Mouse (Mus musculus) layer of hippocampus, adult 2 months (tissue): ENCODE measurements around the gene Asna1. TPM values are rescaled to one million over a fixed set of nuclear protein-coding genes. Genes with fewer than 3 reads are reported as not detected.
A peak's percentile ranks its signal among the peaks of the same experiment; 100 is the strongest.

Experiments
- DNase-seq, 2 experiments: peaks; one replicate each; pipeline ENCODE4 v3.0.0; 2022; ENCODE audit warnings: low spot score in 2 of 2
- H3K27ac ChIP-seq: fragments of 200-600 bp; 2 replicates; pipeline ENCODE4 v1.8.1; 2022
- H3K4me3 ChIP-seq: fragments of 200-600 bp; 2 replicates; pipeline ENCODE4 v1.8.1; 2022; ENCODE audit warnings: mild to moderate bottlenecking
- CTCF ChIP-seq: fragments of 200-600 bp; conservative IDR thresholded peaks from 2 replicates; pipeline ENCODE4 v1.8.1; 2022; ENCODE audit warnings: antibody characterized with exemption, mild to moderate bottlenecking, moderate library complexity
- total RNA-seq, 2 experiments: library from RNA; stranded (reverse); gene quantifications; 2 replicates each; pipeline ENCODE4 v1.2.3; 2021

Asna1 gene
- total RNA-seq, 2 experiments from 2014 or later: 119 to 122 TPM

- Histone ChIP-seq H3K4me3 (no peak overlapping the region; the same call in 1 of the 2 replicates), H3K27ac (no peak overlapping the region; the same call in 1 of the 2 replicates)
- TF ChIP-seq CTCF: peak; percentile 98
- peak; percentile 91 to 96 for DNase-seq
These were observed 27.3 kb downstream of the Asna1 start for GRCm38 (mm10) chr8:84997649-84998295.

- H3K27ac ChIP-seq: no peak overlapping the region
- H3K4me3 ChIP-seq: no peak overlapping the region
- DNase-seq: no peak
- TF ChIP-seq CTCF: no peak
These were observed 28.1 kb downstream of the Asna1 start for GRCm38 (mm10) chr8:84996978-84997377.

- Histone ChIP-seq H3K4me3 (no peak overlapping the region), H3K27ac (no peak overlapping the region)
- no peak for TF ChIP-seq CTCF
- no peak for DNase-seq
These were observed 29.4 kb downstream of the Asna1 start for GRCm38 (mm10) chr8:84995680-84996079.

- no peak overlapping the region for H3K4me3 ChIP-seq
- no peak overlapping the region for H3K27ac ChIP-seq
- no peak for DNase-seq
- no peak for TF ChIP-seq CTCF
These were observed 30.7 kb downstream of the Asna1 start for GRCm38 (mm10) chr8:84994375-84994774.

- Histone ChIP-seq H3K27ac (peak overlapping the region; percentile 86), H3K4me3 (peak overlapping the region; percentile 68)
- TF ChIP-seq CTCF: no peak
- no peak for DNase-seq
These were observed 34.2 kb downstream of the Asna1 start for GRCm38 (mm10) chr8:84990836-84991235.

GRCm38 (mm10) chr8:84990349-84990748, 34.7 kb downstream of the Asna1 start, which contains the start of gene Hook2:
Gene Hook2, plus strand, starts transcription at chr8:84990603.
- H3K27ac ChIP-seq: peak within 1 kb of the TSS; percentile 86
- DNase-seq: peak; percentile 96

GRCm38 (mm10) chr8:84989810-84990209, 35.3 kb downstream of the Asna1 start:
- peak overlapping the region; percentile 68 for H3K4me3 ChIP-seq
- peak; percentile 83 to 85 for DNase-seq
- H3K27ac ChIP-seq: peak overlapping the region; percentile 86
- TF ChIP-seq CTCF: peak; percentile 70

More at GRCm38 (mm10) chr8:84990349-84990748, 34.7 kb downstream of the Asna1 start, which contains the start of gene Hook2:
- peak within 1 kb of the TSS; percentile 68 for H3K4me3 ChIP-seq
- peak; percentile 66 for TF ChIP-seq CTCF

- peak overlapping the region; percentile 86 for H3K27ac ChIP-seq
- TF ChIP-seq CTCF: no peak
- no peak for DNase-seq
- H3K4me3 ChIP-seq: peak overlapping the region; percentile 68; the same call in 1 of the 2 replicates
These were observed 35.8 kb downstream of the Asna1 start for GRCm38 (mm10) chr8:84989311-84989731.

GRCm38 (mm10) chr8:84987903-84988302, 37.2 kb downstream of the Asna1 start:
- H3K4me3 ChIP-seq: no peak overlapping the region
- no peak for TF ChIP-seq CTCF
- no peak for DNase-seq
- H3K27ac ChIP-seq: no peak overlapping the region

- no peak for DNase-seq
- Histone ChIP-seq H3K27ac (no peak overlapping the region), H3K4me3 (no peak overlapping the region)
- TF ChIP-seq CTCF: no peak
These were observed 37.7 kb downstream of the Asna1 start for GRCm38 (mm10) chr8:84987388-84987787.

- DNase-seq: no peak
- peak overlapping the region; percentile 100 for H3K27ac ChIP-seq
- H3K4me3 ChIP-seq: peak overlapping the region; percentile 76
- no peak for TF ChIP-seq CTCF
These were observed 38.6 kb downstream of the Asna1 start for GRCm38 (mm10) chr8:84986379-84986945.

GRCm38 (mm10) chr8:84985684-84986378, 39.2 kb downstream of the Asna1 start:
- H3K4me3 ChIP-seq: peak overlapping the region; percentile 76
- TF ChIP-seq CTCF: 0 out of 2 replicates have a peak, but pooled peaks have one; percentile 5
- peak overlapping the region; percentile 100 for H3K27ac ChIP-seq
- peak; percentile 93 to 95 for DNase-seq

GRCm38 (mm10) chr8:84985049-84985683, 39.9 kb downstream of the Asna1 start:
- Histone ChIP-seq H3K27ac (peak overlapping the region; percentile 100), H3K4me3 (peak overlapping the region; percentile 76)
- TF ChIP-seq CTCF: no peak
- DNase-seq: no peak
